Mouse (Mus musculus) neural tube, embryonic 12.5 days (tissue): ENCODE data around the gene Tor1aip2. TPM values are rescaled to one million over a fixed set of nuclear protein-coding genes. Genes with fewer than 3 reads are reported as not detected.

Experiments used
- ATAC-seq: fragments of 200-750 bp; cut with Nextera tagmentation; 2 replicates; pipeline ENCODE4 v1.8.0; 2017; ENCODE audit warnings: low read depth, mild to moderate bottlenecking, moderate TSS enrichment, moderate library complexity; ENCODE audit not compliant: low FRiP score
- H3K27ac ChIP-seq: fragments of 300-500 bp; sonication (generic); 2 replicates; pipeline ENCODE4 v1.5.1; 2016
- H3K27me3 ChIP-seq: fragments of 300-500 bp; sonication (generic); replicated peaks from 2 replicates; pipeline ENCODE4 v1.6.1; 2016; ENCODE audit warnings: mild to moderate bottlenecking
- H3K36me3 ChIP-seq: fragments of 300-500 bp; sonication (generic); 2 replicates; pipeline ENCODE4 v1.6.1; 2016; ENCODE audit warnings: mild to moderate bottlenecking
- H3K4me1 ChIP-seq: fragments of 300-500 bp; sonication (generic); 2 replicates; pipeline ENCODE4 v1.6.1; 2016
- H3K4me2 ChIP-seq: fragments of 300-500 bp; sonication (generic); replicated peaks from 2 replicates; pipeline ENCODE4 v1.6.1; 2016; ENCODE audit warnings: mild to moderate bottlenecking
- H3K4me3 ChIP-seq: fragments of 300-500 bp; sonication (generic); 2 replicates; pipeline ENCODE4 v1.5.1; 2016
- H3K9ac ChIP-seq: fragments of 300-500 bp; sonication (generic); 2 replicates; pipeline ENCODE4 v1.6.1; 2016; ENCODE audit warnings: mild to moderate bottlenecking
- H3K9me3 ChIP-seq: fragments of 300-500 bp; sonication (generic); 2 replicates; pipeline ENCODE4 v1.6.1; 2016; ENCODE audit warnings: mild to moderate bottlenecking
- WGBS: fragments of 180-500 bp; shearing (Covaris S2); methylation state at CpG from one replicate; pipeline ENCODE4 v1.1.7; 2016; 5-methylcytosine and 5-hydroxymethylcytosine counted together
- polyA plus RNA-seq: library from polyadenylated mRNA; unstranded; fragments of >200 nt; fragmentation: Nextera tagmentation; extraction: Ambion mirVana; gene quantifications from 2 replicates; pipeline ENCODE4 v1.2.1, GENCODE M21; 2016

Gene Tor1aip2
- polyA plus RNA-seq, 1 experiment from 2014 or later: 90.9 TPM

DNA sequence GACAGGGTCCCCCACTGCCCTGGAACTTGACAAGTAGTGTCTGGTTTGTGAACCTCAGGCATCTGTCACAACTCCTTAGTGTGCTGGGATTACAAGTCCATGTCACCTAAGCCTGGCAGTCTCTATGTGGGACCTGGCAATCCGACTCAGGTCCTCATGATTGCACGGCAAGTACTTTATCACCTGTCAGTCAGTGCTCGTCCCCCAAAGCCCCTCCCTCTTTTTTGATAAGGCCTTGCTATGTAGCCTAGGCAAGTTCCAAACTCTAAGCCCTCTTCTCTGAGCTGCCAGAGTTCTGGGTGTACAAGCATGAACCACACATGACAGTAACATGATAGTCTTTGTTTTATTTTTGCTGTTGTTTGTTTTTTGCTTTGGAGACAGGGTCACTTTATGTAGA lies 81.6 kb downstream of the Tor1aip2 start:
- 82% methylated on average over 3 of the region's 3 CpGs for WGBS
- no peak overlapping the region for H3K9ac ChIP-seq
- ATAC-seq: no peak
- no peaks in the 10 kb centered on the region for H3K9me3 ChIP-seq
- no peak overlapping the region for H3K27ac ChIP-seq
- no peaks in the 10 kb centered on the region for H3K36me3 ChIP-seq
- H3K4me3 ChIP-seq: no peak overlapping the region
- no peak overlapping the region for H3K4me2 ChIP-seq
- H3K4me1 ChIP-seq: 0 out of 2 replicates have a peak, but pooled peaks cover 1% of the 10 kb centered on the region
- H3K27me3 ChIP-seq: no peaks in the 10 kb centered on the region

Other genes starting within 250 kb of the Tor1aip2 start
- 23.1 and 23.5 TPM in 2 replicates for gene Qsox1, start 222.5 kb upstream of the Tor1aip2 start, polyA plus RNA-seq
- 10.2 and 10.5 TPM in 2 replicates for gene Cep350, start 62.1 kb upstream of the Tor1aip2 start, polyA plus RNA-seq
- gene Tor1aip1, start 1.1 kb downstream of the Tor1aip2 start, polyA plus RNA-seq: 28.0 and 35.2 TPM in 2 replicates
- gene Fam163a, start 169.6 kb downstream of the Tor1aip2 start, polyA plus RNA-seq: 6.6 and 7.6 TPM in 2 replicates